Mouse (Mus musculus) cerebellum, adult 2 months (tissue): ENCODE results near the gene Nectin4. TPM values are rescaled to one million over a fixed set of nuclear protein-coding genes. Genes with fewer than 3 reads are reported as not detected.
"Not testable (repeated sequence)": the region's sequence is repeated elsewhere in the genome, so short reads cannot be mapped to it uniquely, and the experiment has no call there.

ENCODE experiments used
- DNase-seq, 2 experiments: peaks; one replicate each; pipeline ENCODE4 v3.0.0; 2021
- H3K27ac ChIP-seq: fragments of 200-500 bp; 2 replicates; pipeline ENCODE4 v1.5.1; 2012; ENCODE audit warnings: low read length, control low read depth, inconsistent platforms; ENCODE audit not compliant: insufficient read depth
- H3K27me3 ChIP-seq: fragments of 200-500 bp; 2 replicates; pipeline ENCODE4 v1.6.1; 2012; ENCODE audit warnings: inconsistent platforms, mild to moderate bottlenecking, low read length, moderate library complexity; ENCODE audit not compliant: control insufficient read depth, insufficient read depth
- H3K4me1 ChIP-seq: fragments of 200-500 bp; 2 replicates; pipeline ENCODE4 v1.6.1; 2011; ENCODE audit warnings: low read length; ENCODE audit not compliant: control insufficient read depth, insufficient read depth
- H3K4me3 ChIP-seq: fragments of 200-500 bp; replicated peaks from 2 replicates; pipeline ENCODE3; 2011; ENCODE audit warnings: mild to moderate bottlenecking, low read depth, low read length, control low read depth; ENCODE audit not compliant: insufficient read depth
- CTCF ChIP-seq: fragments of 200-500 bp; IDR thresholded peaks from 2 replicates; pipeline ENCODE4 v1.5.1; 2011; ENCODE audit warnings: low read depth, mild to moderate bottlenecking, control low read depth, low read length, moderate library complexity, borderline replicate concordance; ENCODE audit not compliant: insufficient read depth
- POLR2A ChIP-seq: fragments of 200-500 bp; IDR thresholded peaks from 2 replicates; pipeline ENCODE4 v1.6.1; 2011; ENCODE audit warnings: low read length, control low read depth, borderline replicate concordance; ENCODE audit not compliant: insufficient read depth
- WGBS: fragments of 180-500 bp; shearing (Covaris S2); methylation state at CpG from one replicate; pipeline ENCODE4 v1.1.7; 2018; 5-methylcytosine and 5-hydroxymethylcytosine counted together
- polyA plus RNA-seq: library from polyadenylated mRNA; depleted of rRNA; stranded (reverse); fragments of >200 nt; gene quantifications from 2 replicates; pipeline ENCODE4 v1.2.3, GENCODE M21; 2012; rRNA removed

Gene Nectin4
- 11.9 and 12.5 TPM in 2 replicates for polyA plus RNA-seq

DNA sequence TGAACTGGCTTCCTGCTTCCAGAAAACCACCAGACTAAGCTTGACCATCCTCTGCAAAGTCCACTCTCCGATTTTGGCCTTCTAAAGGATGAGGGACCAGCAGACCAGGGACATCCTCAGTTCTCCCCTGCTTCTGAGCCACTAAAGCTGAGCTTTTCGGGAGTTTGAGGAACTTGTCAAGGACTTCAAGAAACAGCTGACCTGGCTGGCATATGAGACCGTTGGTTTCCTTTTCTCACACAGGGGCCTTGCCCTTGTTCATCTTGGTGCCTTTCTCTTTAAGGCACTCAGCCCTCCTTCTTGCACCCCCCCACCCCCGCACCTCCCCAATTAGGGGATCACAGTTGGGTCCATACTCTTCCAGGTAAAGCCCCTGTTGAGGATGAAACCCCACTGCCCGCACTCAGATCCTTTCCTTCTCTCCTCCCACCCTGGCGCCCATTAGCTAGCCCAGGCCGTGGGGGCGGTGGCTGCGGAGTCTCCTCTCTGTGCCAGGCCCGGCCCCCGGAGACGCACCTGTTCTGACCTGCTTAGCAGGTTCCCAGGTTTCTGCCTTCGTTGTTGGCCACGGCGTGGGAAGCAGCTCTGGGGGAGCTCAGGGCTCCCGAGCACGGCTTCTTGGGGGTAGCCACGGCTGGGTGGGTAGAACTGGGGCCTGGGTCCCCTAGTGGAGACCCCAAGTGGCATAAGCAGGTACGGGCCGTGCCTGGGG lies at the start of gene Nectin4:
Nectin4 (plus strand) TSS at position 255 of the 712 bp plus-strand sequence.
- 41% methylated on average over 20 of the region's 20 CpGs for WGBS
- no peak for DNase-seq
- no peaks in the 10 kb centered on the region for H3K27me3 ChIP-seq
- no peak within 1 kb of the TSS for H3K27ac ChIP-seq
- no peak within 1 kb of the TSS for H3K4me3 ChIP-seq
- no peaks in the 10 kb centered on the region for H3K4me1 ChIP-seq
- TF ChIP-seq CTCF, result no peak
- no peak for TF ChIP-seq POLR2A

DNA sequence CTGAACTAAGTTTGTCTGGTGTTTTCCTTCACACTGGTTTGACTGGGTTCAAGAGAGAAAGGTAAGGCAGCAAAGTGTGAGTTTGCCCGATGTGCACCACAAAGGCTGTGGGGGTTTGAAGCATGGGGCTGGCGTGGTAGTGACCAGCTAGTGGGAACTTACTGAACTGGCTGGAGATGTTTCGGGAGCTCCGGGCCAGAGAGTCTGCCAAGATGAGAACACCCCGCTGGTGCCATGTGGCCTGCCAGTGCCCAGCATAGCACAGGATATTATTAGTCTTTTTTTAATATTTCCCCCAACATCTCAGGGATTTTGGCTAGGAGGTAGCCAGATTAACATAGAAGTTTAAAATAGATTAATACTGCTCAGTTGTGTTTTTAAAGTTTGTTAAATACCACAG lies 49.7 kb upstream of the Nectin4 start:
- peak; percentile 82 to 89 for DNase-seq
- peaks cover 3% of the 10 kb centered on the region; the same call in 1 of the 2 replicates for H3K4me1 ChIP-seq
- TF ChIP-seq CTCF, result no peak
- no peak for TF ChIP-seq POLR2A
- H3K27ac ChIP-seq, result no peak overlapping the region
- WGBS, result 3% methylated on average over 5 of the region's 5 CpGs
- no peaks in the 10 kb centered on the region for H3K27me3 ChIP-seq
- peak overlapping the region; percentile 55 for H3K4me3 ChIP-seq

DNA sequence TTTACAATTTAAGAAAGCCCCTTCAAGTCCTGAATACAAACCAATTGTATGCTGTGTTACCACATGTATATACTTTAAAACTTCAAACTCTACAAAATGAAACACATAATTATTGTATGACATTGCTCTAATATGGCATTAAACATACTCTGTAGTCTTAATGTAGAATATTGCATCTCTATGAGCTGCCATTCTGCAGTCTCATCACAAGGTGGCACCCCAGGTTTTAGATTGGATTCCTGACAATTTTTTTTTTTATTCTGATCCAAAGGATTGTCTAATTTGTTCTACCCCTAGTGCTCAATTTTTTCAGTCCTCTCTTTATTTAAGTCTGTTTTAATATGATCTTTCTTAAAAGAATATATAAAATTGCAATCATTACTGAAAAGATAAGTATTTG lies 48.5 kb upstream of the Nectin4 start:
- Histone ChIP-seq H3K27me3 (no peaks in the 10 kb centered on the region), H3K4me1 (peaks cover 6% of the 10 kb centered on the region), H3K27ac (no peak overlapping the region), H3K4me3 (no peak overlapping the region)
- TF ChIP-seq POLR2A, result no peak
- no peak for TF ChIP-seq CTCF
- no peak for DNase-seq

DNA sequence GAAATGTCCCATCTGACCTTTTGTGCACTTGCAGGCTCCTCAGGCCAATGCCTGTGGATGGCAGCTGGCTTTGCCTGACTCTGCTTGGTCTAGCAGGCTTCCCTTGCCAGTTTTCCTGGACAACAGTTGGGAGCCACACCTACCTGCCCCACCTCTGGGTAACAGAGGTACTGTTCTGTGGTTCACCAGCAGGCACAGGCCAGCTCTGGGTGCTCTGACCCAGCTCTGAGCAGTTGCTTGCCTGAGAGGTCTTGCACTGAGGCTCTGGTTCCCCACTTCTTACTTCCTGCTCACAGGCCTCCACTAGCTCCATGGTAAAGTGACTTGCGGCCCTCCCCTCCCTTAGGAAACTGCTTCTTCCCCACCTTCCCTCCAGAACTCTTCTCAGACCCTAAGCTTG lies 47.9 kb upstream of the Nectin4 start:
- no peaks in the 10 kb centered on the region for H3K27me3 ChIP-seq
- no peak overlapping the region for H3K4me3 ChIP-seq
- no peak overlapping the region for H3K27ac ChIP-seq
- peaks cover 6% of the 10 kb centered on the region for H3K4me1 ChIP-seq
- DNase-seq, result no peak
- WGBS, result 79% methylated on average over 1 of the region's 1 CpGs
- TF ChIP-seq POLR2A, result no peak

DNA sequence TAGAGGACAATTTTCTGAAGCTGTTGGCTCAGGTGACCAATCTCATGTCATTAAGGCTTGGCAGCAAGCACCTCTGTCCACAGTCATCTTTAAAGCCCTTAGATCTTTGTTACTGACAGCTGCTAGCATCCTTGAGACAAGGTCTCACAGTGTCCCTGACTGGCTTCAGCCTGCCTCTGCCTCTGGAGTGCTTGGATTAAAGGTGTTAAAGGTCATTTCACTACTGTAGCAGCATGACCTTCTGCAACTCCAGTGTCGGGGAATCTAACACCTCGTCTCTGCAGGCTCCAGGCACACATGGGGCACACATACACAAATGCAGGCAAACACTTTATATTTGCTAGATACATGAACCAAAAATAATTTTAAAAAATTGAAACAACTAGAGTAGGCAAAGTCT lies 44.3 kb upstream of the Nectin4 start:
- Histone ChIP-seq H3K4me3 (no peak overlapping the region), H3K4me1 (peaks cover 5% of the 10 kb centered on the region), H3K27ac (no peak overlapping the region), H3K27me3 (no peaks in the 10 kb centered on the region)
- TF ChIP-seq POLR2A (no peak), CTCF (no peak)
- no peak for DNase-seq
- 69% methylated on average over 2 of the region's 2 CpGs for WGBS

DNA sequence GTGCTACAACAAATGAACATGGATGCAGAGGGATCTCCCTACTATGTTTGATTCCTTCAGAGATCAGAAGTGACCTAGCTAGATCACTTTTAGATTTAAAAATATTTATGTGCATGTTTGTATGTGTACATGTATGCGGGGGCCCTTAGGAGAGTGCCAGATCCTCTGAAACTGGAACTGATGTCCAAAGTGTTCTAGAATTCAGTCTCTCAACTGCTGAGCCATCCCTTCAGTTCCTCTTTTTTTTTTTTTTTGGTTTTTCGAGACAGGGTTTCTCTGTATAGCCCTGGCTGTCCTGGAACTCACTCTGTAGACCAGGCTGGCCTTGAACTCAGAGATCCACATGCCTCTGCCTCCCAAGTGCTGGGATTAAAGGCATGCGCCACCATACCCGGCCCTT lies 43.3 kb upstream of the Nectin4 start:
- 83% methylated on average over 4 of the region's 4 CpGs for WGBS
- DNase-seq, H3K4me3 ChIP-seq, H3K27me3 ChIP-seq, H3K4me1 ChIP-seq, H3K27ac ChIP-seq: not testable (repeated sequence)

DNA sequence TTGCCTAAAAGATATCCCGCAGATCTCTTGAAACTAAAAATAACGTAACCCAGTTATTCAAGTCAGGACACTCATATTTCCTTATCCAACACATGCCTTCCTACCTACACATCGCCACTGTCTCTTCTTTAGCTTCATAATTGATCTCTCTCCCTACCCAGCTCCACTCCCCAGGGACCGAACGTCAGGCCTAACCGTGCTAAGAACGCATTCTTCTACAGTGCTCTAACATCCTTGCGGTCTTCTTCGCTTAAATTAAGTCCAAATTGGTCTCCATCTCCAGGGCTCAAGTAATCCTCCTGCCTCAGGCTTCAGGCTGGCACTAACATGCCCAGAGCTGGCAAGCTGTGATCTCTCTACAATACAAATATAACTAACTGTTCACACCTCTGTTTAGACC lies 41.7 kb upstream of the Nectin4 start:
- TF ChIP-seq CTCF (no peak), POLR2A (no peak)
- peak overlapping the region; percentile 97 for H3K27ac ChIP-seq
- H3K4me1 ChIP-seq, result peaks cover 13% of the 10 kb centered on the region
- H3K27me3 ChIP-seq, result no peaks in the 10 kb centered on the region
- DNase-seq, result peak in 1 of 2 experiments; percentile 23
- peak overlapping the region; percentile 85 for H3K4me3 ChIP-seq
- WGBS, result 18% methylated on average over 9 of the region's 9 CpGs

DNA sequence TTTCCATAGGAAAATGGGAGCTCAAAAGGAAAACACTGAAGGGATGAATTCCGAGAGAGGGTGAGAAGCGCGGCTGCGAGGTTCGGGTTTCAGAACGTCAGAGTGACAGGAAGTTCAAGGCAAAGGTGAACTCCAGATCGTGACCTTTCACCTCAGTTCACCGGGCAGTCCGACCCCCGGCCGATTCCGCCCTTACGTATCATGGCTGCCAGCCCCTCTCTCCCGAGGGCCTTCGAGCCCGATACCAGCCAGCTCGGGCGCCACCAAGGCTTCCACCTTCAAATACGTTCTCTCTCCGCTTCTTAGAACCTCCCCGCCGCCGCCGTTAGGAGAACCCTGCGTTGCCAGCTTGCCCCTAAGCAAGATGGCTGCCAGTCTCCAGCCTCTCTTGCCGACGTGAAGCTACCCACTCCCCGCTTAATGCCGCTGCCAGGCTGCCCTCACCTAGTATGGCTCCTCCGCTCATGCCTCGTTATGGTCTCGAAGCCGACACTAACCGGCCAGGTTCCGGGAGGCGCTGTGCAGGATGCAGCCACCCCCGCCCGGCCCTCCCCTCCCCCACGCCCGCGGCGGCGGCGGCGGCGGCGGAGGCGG lies 41.0 kb upstream of the Nectin4 start, which contains the start of gene Dedd:
Dedd (plus strand) TSS at position 307 of the 594 bp plus-strand sequence.
- WGBS, result under 1% methylated on average over 48 of the region's 48 CpGs

More for the DNA sequence above, 41.0 kb upstream of the Nectin4 start, which contains the start of gene Dedd:
- TF ChIP-seq POLR2A (peak; percentile 62; the same call in 1 of the 2 replicates), CTCF (no peak)
- H3K4me1 ChIP-seq, result peaks cover 15% of the 10 kb centered on the region
- peak; percentile 94 to 95 for DNase-seq
- H3K27me3 ChIP-seq, result no peaks in the 10 kb centered on the region
- peak within 1 kb of the TSS; percentile 97 for H3K27ac ChIP-seq
- peak within 1 kb of the TSS; percentile 85 for H3K4me3 ChIP-seq
